Mouse (Mus musculus) liver, adult 2 months (tissue): ENCODE results near the gene Arhgef17. TPM values are rescaled to one million over a fixed set of nuclear protein-coding genes. Genes with fewer than 3 reads are reported as not detected.
A peak's percentile ranks its signal among the peaks of the same experiment; 100 is the strongest.

ENCODE experiments used
- DNase-seq: peaks from one replicate; pipeline ENCODE4 v3.0.0-alpha.2; 2011; ENCODE audit warnings: low read depth, low spot score; ENCODE audit errors: extremely low read depth
- H3K27ac ChIP-seq: fragments of 200-500 bp; replicated peaks from 2 replicates; pipeline ENCODE4 v1.5.1; 2012; ENCODE audit warnings: low read depth, mild to moderate bottlenecking, control low read depth, inconsistent platforms, low read length; ENCODE audit not compliant: insufficient read depth
- H3K27me3 ChIP-seq: fragments of 200-500 bp; 2 replicates; pipeline ENCODE4 v1.6.1; 2012; ENCODE audit warnings: mild to moderate bottlenecking, moderate library complexity, low read length, inconsistent platforms; ENCODE audit not compliant: control insufficient read depth, insufficient read depth
- H3K36me3 ChIP-seq: fragments of 200-500 bp; 2 replicates; pipeline ENCODE4 v1.6.1; 2012; ENCODE audit warnings: low read length, inconsistent platforms; ENCODE audit not compliant: control insufficient read depth, insufficient read depth
- H3K4me1 ChIP-seq: fragments of 200-500 bp; 2 replicates; pipeline ENCODE4 v1.6.1; 2011; ENCODE audit warnings: low read length; ENCODE audit not compliant: control insufficient read depth, insufficient read depth
- H3K4me3 ChIP-seq: fragments of 200-500 bp; 2 replicates; pipeline ENCODE4 v1.5.1; 2011; ENCODE audit warnings: low read depth, mild to moderate bottlenecking, control low read depth, low read length, moderate library complexity; ENCODE audit not compliant: insufficient read depth
- H3K79me2 ChIP-seq: fragments of 200-500 bp; 2 replicates; pipeline ENCODE4 v1.6.1; 2012; ENCODE audit warnings: inconsistent platforms, mild to moderate bottlenecking, low read length, moderate library complexity; ENCODE audit not compliant: control insufficient read depth, insufficient read depth
- H3K9ac ChIP-seq: fragments of 200-500 bp; 2 replicates; pipeline ENCODE4 v1.6.1; 2012; ENCODE audit warnings: low read depth, mild to moderate bottlenecking, control low read depth, inconsistent platforms, low read length
- CTCF ChIP-seq: fragments of 200-500 bp; IDR thresholded peaks from 2 replicates; pipeline ENCODE4 v1.5.1; 2011; ENCODE audit warnings: low read depth, low read length, control low read depth
- POLR2A ChIP-seq: fragments of 200-500 bp; IDR thresholded peaks from 2 replicates; pipeline ENCODE4 v1.6.1; 2011; ENCODE audit warnings: low read length, control low read depth; ENCODE audit not compliant: insufficient read depth; ENCODE audit errors: extremely low read depth
- WGBS: fragments of 180-500 bp; shearing (Covaris S2); methylation state at CpG from one replicate; pipeline ENCODE4 v1.1.7; 2018; 5-methylcytosine and 5-hydroxymethylcytosine counted together
- polyA plus RNA-seq: library from polyadenylated mRNA; depleted of rRNA; stranded (reverse); fragments of >200 nt; gene quantifications from 2 replicates; pipeline ENCODE4 v1.2.3, GENCODE M21; 2012; rRNA removed
- total RNA-seq: library from RNA; depleted of rRNA; stranded (reverse); fragments of >200 nt; gene quantifications from 2 replicates; pipeline ENCODE4 v1.2.3, GENCODE M21; 2014; rRNA removed

Arhgef17 gene
- total RNA-seq (1.2 and 2.1 TPM in 2 replicates), polyA plus RNA-seq (1.4 and 1.8 TPM in 2 replicates)

DNA sequence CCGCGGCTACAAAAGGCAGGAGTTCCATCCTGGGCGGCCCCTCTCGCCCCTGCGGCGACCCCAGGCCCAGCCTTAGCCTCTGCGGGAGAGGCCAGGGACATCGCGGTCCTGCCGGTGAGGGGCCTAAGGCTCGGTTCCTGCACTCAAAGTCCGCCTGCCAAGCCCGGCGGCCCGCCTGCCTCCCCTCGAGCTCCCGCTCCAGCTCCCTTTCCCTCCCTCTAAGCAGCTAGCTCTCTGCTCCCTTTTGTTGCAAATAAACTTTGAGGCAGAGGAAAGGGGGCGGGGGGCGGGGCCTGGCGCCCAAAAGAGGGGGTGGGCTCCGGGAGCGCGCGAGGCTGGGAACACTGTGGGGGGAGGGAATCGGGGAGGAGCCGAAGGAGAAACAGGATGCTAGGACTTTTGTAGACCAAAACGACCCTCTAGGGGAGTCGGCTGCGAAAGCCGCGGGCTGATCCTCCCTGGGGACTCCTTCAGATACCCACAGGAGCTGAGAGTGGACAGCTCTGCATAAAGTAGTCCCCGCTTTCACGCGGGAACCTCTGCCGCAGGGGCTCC lies at the start of gene Arhgef17:
Gene Arhgef17, minus strand, starts transcription at position 182 of the 555 bp plus-strand sequence.
- Histone ChIP-seq H3K36me3 (no peaks in the 10 kb centered on the region), H3K27ac (peak within 1 kb of the TSS; percentile 70)
- 1% methylated on average over 35 of the region's 35 CpGs for WGBS

DNA sequence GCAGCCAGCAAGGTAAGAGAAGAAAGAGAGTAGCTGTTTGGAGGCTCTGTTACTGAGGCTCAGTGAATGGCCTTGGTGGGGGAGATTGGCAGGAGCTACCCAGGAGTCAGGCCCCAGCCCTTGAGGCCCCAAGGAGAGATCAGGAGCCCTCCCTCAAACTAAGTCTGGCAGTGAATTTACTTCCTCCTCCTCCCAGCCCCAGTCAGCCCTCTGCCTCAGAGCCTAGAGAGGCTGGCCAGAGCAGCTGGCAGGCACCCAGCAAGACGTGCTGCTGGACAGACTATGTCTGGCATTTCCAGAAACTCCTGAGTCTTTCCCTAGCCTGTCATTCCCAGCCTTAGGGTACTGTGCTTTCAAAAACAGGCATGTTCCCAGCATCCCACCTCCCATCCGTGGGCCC lies 47.3 kb upstream of the Arhgef17 start:
- Histone ChIP-seq H3K9ac (no peak overlapping the region), H3K4me3 (no peak overlapping the region)
- 57% methylated on average over 2 of the region's 2 CpGs for whole genome bisulfite sequencing

More for the DNA sequence above, at the start of gene Arhgef17:
- no peak for DNase-seq
- TF ChIP-seq CTCF (no peak), POLR2A (no peak)
- Histone ChIP-seq H3K9ac (peak within 1 kb of the TSS; percentile 73), H3K4me3 (peak within 1 kb of the TSS; percentile 60), H3K27me3 (peaks cover 21% of the 10 kb centered on the region), H3K4me1 (no peaks in the 10 kb centered on the region), H3K79me2 (no peaks in the 10 kb centered on the region)

DNA sequence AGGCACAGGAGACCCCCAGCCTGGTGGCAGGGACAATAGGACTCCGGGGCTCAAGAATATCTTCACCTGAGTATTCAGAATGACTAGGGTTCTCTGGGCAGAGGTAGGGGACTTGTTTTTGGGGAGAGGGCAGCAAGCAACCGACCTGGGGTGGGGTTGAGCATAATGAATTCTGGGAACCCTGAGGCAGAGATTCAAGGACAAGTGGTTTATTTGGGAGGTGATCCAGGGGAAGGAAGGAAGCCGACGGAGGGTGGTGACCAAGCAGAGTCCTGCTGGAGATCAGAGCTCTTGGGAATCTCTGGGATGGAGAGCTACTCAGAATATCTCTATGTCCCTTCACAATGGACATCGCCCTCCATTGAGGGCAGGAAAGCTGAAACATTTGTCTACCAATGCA lies 46.3 kb upstream of the Arhgef17 start:
- H3K36me3 ChIP-seq, result no peaks in the 10 kb centered on the region
- no peak overlapping the region for H3K9ac ChIP-seq
- WGBS, result 81% methylated on average over 5 of the region's 5 CpGs
- H3K27ac ChIP-seq, result no peak overlapping the region
- TF ChIP-seq POLR2A, result no peak
- no peak for TF ChIP-seq CTCF
- no peak overlapping the region for H3K4me3 ChIP-seq
- no peaks in the 10 kb centered on the region; the same call in 1 of the 2 replicates for H3K27me3 ChIP-seq
- H3K4me1 ChIP-seq, result no peaks in the 10 kb centered on the region
- DNase-seq, result no peak
- no peaks in the 10 kb centered on the region for H3K79me2 ChIP-seq

More for the DNA sequence above, 47.3 kb upstream of the Arhgef17 start:
- Histone ChIP-seq H3K4me1 (no peaks in the 10 kb centered on the region), H3K79me2 (no peaks in the 10 kb centered on the region), H3K27me3 (no peaks in the 10 kb centered on the region), H3K27ac (no peak overlapping the region), H3K36me3 (no peaks in the 10 kb centered on the region)
- TF ChIP-seq CTCF (no peak), POLR2A (no peak)
- DNase-seq, result no peak

DNA sequence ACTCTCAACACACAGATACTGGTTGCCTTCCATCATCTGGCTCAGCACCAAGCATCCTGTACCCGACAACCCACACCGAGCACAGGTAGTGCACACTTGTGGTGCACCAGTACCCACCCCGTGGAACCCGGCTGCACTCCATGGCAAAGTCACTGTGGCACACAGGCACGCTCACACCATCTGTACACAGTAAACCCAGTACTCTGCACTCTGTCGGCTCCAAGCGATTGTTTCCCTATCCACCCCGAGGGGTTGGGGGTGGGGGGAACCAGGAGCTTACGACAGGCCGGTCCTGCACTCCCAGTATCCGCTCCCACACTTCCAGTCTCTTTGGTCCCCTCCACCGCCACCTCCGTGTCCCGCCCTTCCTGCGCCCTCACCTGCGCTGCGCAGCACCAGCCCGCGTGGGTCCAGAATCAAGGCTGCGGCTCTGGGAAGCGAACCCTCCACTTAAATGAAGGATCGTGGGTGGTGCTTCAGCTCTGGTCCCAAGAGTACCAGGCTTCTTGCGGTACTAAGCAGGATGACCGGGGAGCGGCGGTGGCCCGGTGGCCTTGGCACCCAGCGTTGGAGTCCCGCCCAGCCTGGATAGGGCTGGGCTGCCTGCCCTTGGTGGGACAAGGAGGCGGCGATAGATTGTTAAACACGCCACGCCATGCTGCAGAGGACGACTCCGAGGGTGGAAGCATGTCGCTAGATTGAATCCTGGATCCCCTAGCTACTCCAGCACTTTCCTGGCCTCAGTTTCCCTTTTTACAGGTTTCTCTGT lies 42.4 kb upstream of the Arhgef17 start, which contains the start of gene P2ry6:
Gene P2ry6, minus strand, starts transcription at position 515 of the 769 bp plus-strand sequence.
- Histone ChIP-seq H3K4me3 (peak within 1 kb of the TSS; percentile 28; the same call in 1 of the 2 replicates), H3K36me3 (no peaks in the 10 kb centered on the region), H3K4me1 (no peaks in the 10 kb centered on the region), H3K9ac (no peak within 1 kb of the TSS), H3K27ac (no peak within 1 kb of the TSS), H3K79me2 (no peaks in the 10 kb centered on the region), H3K27me3 (no peaks in the 10 kb centered on the region; the same call in 1 of the 2 replicates)
- TF ChIP-seq POLR2A (no peak), CTCF (no peak)
- 8% methylated on average over 36 of the region's 36 CpGs for WGBS
- no peak for DNase-seq

DNA sequence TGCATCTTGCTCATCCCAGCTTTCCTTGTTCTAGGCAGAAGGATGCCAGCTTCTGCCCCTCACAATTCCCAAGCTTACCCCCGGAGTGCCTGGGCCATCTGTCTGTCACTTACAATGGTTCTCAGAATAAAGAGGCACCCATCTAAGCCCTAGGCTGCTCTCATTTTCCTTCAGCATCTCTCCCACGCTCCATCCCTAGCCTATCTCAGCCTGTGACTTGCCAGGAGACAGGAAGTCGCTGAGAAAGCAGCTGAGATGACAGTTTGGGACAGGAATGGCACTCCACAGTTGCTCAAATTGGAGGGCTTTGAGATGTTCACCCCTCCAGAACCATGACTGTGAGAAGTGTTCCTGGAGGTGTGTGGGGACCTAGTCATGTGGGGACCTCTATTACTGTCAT lies 41.0 kb upstream of the Arhgef17 start:
- Histone ChIP-seq H3K79me2 (no peaks in the 10 kb centered on the region), H3K4me1 (no peaks in the 10 kb centered on the region), H3K36me3 (no peaks in the 10 kb centered on the region), H3K4me3 (no peak overlapping the region), H3K9ac (no peak overlapping the region), H3K27ac (no peak overlapping the region), H3K27me3 (no peaks in the 10 kb centered on the region; the same call in 1 of the 2 replicates)
- no peak for DNase-seq
- TF ChIP-seq CTCF (no peak), POLR2A (no peak)
- 70% methylated on average over 3 of the region's 3 CpGs for WGBS
